In genomic region chr1:30872836-30873540, GRCm38 (mm10) we compare ENCODE assay signal across 8 mouse cellular contexts. TPM values are rescaled to one million over a fixed set of nuclear protein-coding genes. Genes with fewer than 3 reads are reported as not detected.
A peak's percentile ranks its signal among the peaks of the same experiment; 100 is the strongest.
DNase-seq lines count a peak whose midpoint lies in the region; ATAC-seq and TF ChIP-seq lines count a peak whose summit lies in the region.

No protein-coding gene starts in this region.

- no peak; the same call in none of the 2 replicates for ATAC-seq in embryonic facial prominence, embryonic 13.5 days (ENCODE audit: insufficient number of reproducible peaks, insufficient read depth, low FRiP score, low TSS enrichment, low read depth)
- peak; percentile 34 to 35; a peak in 3 of 4 replicates for ATAC-seq in hematopoietic stem cell, adult 5-6 weeks (replicated peaks in 1 of 2; ENCODE audit: insufficient read depth in 1 of 2, low FRiP score in 2 of 2, low TSS enrichment in 1 of 2, low read depth in 1 of 2, poor library complexity in 2 of 2, severe bottlenecking in 2 of 2)
- peak; percentile 24; the same call in 1 of the 2 replicates for ATAC-seq in limb, embryonic 11.5 days (ENCODE audit: insufficient number of reproducible peaks, low FRiP score, low TSS enrichment, low read depth)
- peak; percentile 76 for ATAC-seq in midbrain, embryonic 14.5 days (ENCODE audit: low FRiP score, low TSS enrichment)

- peak overlapping the region; percentile 67 for H3K4me2 ChIP-seq in embryonic facial prominence, embryonic 13.5 days
- H3K4me2 ChIP-seq in limb, embryonic 11.5 days (ENCODE audit: low read depth, severe bottlenecking), result peak overlapping the region; percentile 48
- H3K4me2 ChIP-seq in midbrain, embryonic 14.5 days (ENCODE audit: low read length), result peak overlapping the region; percentile 62

- WGBS in embryonic facial prominence, embryonic 13.5 days, result under 1% methylated on average over 60 of the region's 79 CpGs
- WGBS in limb, embryonic 11.5 days, result under 1% methylated on average over 48 of the region's 79 CpGs
- under 1% methylated on average over 79 of the region's 79 CpGs for WGBS in midbrain, embryonic 14.5 days

- peaks cover 1 to 22% of the 10 kb centered on the region in 2 experiments; a peak in 2 of 4 replicates for H3K36me3 ChIP-seq in MEL (ENCODE audit: control insufficient read depth in 1 of 2, insufficient read depth in 2 of 2, low read length in 2 of 2)
- H3K36me3 ChIP-seq in embryonic facial prominence, embryonic 13.5 days, result no peaks in the 10 kb centered on the region
- H3K36me3 ChIP-seq in limb, embryonic 11.5 days (ENCODE audit: control insufficient read depth, insufficient read depth, low read length), result no peaks in the 10 kb centered on the region
- H3K36me3 ChIP-seq in midbrain, embryonic 14.5 days (ENCODE audit: control insufficient read depth, insufficient read depth, low read length), result no peaks in the 10 kb centered on the region
- H3K36me3 ChIP-seq in testis, adult 2 months (ENCODE audit: control insufficient read depth, insufficient read depth, low read length), result no peaks in the 10 kb centered on the region

- H3K4me1 ChIP-seq in MEL (ENCODE audit: control insufficient read depth in 1 of 2, insufficient read depth in 2 of 2, low read length in 2 of 2), result peaks cover 0 to 2% of the 10 kb centered on the region in 2 experiments; a peak in 3 of 4 replicates
- H3K4me1 ChIP-seq in embryonic facial prominence, embryonic 13.5 days, result peaks cover 16% of the 10 kb centered on the region
- peaks cover 4% of the 10 kb centered on the region; the same call in 1 of the 2 replicates for H3K4me1 ChIP-seq in limb, embryonic 11.5 days (ENCODE audit: control insufficient read depth, insufficient read depth, low read length)
- H3K4me1 ChIP-seq in midbrain, embryonic 14.5 days (ENCODE audit: control insufficient read depth, insufficient read depth, low read length), result peaks cover 10% of the 10 kb centered on the region
- H3K4me1 ChIP-seq in testis, adult 2 months (ENCODE audit: control insufficient read depth, insufficient read depth, low read length), result no peaks in the 10 kb centered on the region; the same call in none of the 2 replicates

- TF ChIP-seq RAD21 in MEL (IDR thresholded peaks at IDR 0.05; ENCODE audit: low read depth, low read length), result no peak

- DNase-seq in gastrocnemius, adult 18-20 months (ENCODE audit: low spot score), result peak; percentile 22
- no peak for DNase-seq in gastrocnemius, postnatal 10 days
- peak; percentile 74 for DNase-seq in MEL (ENCODE audit: low read depth, low spot score)
- peak; percentile 71 for DNase-seq in limb, embryonic 11.5 days (ENCODE audit: low spot score)
- DNase-seq in midbrain, embryonic 14.5 days, result no peak

- no peak for TF ChIP-seq CTCF in MEL (IDR thresholded peaks at IDR 0.05 in 2 of 3, conservative IDR thresholded peaks at IDR 0.05 in 1 of 3; ENCODE audit: control insufficient read depth in 1 of 3, insufficient read depth in 1 of 3, low read depth in 2 of 3, low read length in 3 of 3, poor library complexity in 1 of 3, severe bottlenecking in 1 of 3)
- no peak for TF ChIP-seq CTCF in testis, adult 2 months (IDR thresholded peaks at IDR 0.05; ENCODE audit: control insufficient read depth, insufficient read depth, insufficient replicate concordance, low read depth, low read length)

- H3K79me2 ChIP-seq in MEL (ENCODE audit: control insufficient read depth, insufficient read depth, low read length, poor library complexity), result peaks cover 42% of the 10 kb centered on the region

- H3K9me3 ChIP-seq in MEL (replicated peaks; ENCODE audit: insufficient read depth, low read length), result no peaks in the 10 kb centered on the region
- H3K9me3 ChIP-seq in embryonic facial prominence, embryonic 13.5 days, result no peaks in the 10 kb centered on the region
- H3K9me3 ChIP-seq in limb, embryonic 11.5 days (ENCODE audit: control insufficient read depth, low read length), result no peaks in the 10 kb centered on the region
- no peaks in the 10 kb centered on the region for H3K9me3 ChIP-seq in midbrain, embryonic 14.5 days (ENCODE audit: control insufficient read depth, low read length)

- peak overlapping the region; percentile 82 to 95 for H3K4me3 ChIP-seq in MEL (ENCODE audit: control insufficient read depth in 1 of 2, insufficient read depth in 1 of 2, low read depth in 2 of 2, low read length in 2 of 2)
- peak overlapping the region; percentile 86 for H3K4me3 ChIP-seq in embryonic facial prominence, embryonic 13.5 days
- H3K4me3 ChIP-seq in limb, embryonic 11.5 days (ENCODE audit: low read depth, low read length), result peak overlapping the region; percentile 73
- H3K4me3 ChIP-seq in midbrain, embryonic 14.5 days (replicated peaks; ENCODE audit: low read depth, low read length), result peak overlapping the region; percentile 83
- H3K4me3 ChIP-seq in testis, adult 2 months (ENCODE audit: control insufficient read depth, low read depth, low read length), result peak overlapping the region; percentile 84

- peak in 1 of 2 experiments; percentile 40; a peak in 1 of 4 replicates for TF ChIP-seq POLR2A in MEL (IDR thresholded peaks at IDR 0.05; ENCODE audit: control insufficient read depth in 1 of 2, insufficient read depth in 1 of 2, low read depth in 1 of 2, low read length in 2 of 2, poor library complexity in 1 of 2)
- no peak for TF ChIP-seq POLR2A in testis, adult 2 months (IDR thresholded peaks at IDR 0.05; ENCODE audit: control insufficient read depth, low read depth, low read length)

- peak overlapping the region; percentile 84 for H3K27ac ChIP-seq in MEL (ENCODE audit: control insufficient read depth, low read depth, low read length)
- H3K27ac ChIP-seq in embryonic facial prominence, embryonic 13.5 days, result peak overlapping the region; percentile 99
- peak overlapping the region; percentile 96 for H3K27ac ChIP-seq in limb, embryonic 11.5 days (replicated peaks; ENCODE audit: low read depth, low read length)
- H3K27ac ChIP-seq in midbrain, embryonic 14.5 days (replicated peaks; ENCODE audit: low read depth, low read length), result peak overlapping the region; percentile 99
- H3K27ac ChIP-seq in testis, adult 2 months (ENCODE audit: control insufficient read depth, insufficient read depth, low read depth, low read length), result peak overlapping the region; percentile 84

- no peaks in the 10 kb centered on the region for H3K27me3 ChIP-seq in MEL (ENCODE audit: control insufficient read depth in 1 of 2, insufficient read depth in 2 of 2, low read length in 2 of 2)
- H3K27me3 ChIP-seq in embryonic facial prominence, embryonic 13.5 days, result no peaks in the 10 kb centered on the region
- no peaks in the 10 kb centered on the region for H3K27me3 ChIP-seq in limb, embryonic 11.5 days (ENCODE audit: control insufficient read depth, insufficient read depth, low read length)
- no peaks in the 10 kb centered on the region for H3K27me3 ChIP-seq in midbrain, embryonic 14.5 days (ENCODE audit: control insufficient read depth, insufficient read depth, low read length)
- no peaks in the 10 kb centered on the region for H3K27me3 ChIP-seq in testis, adult 2 months (ENCODE audit: control insufficient read depth, insufficient read depth, low read length)

- H3K9ac ChIP-seq in MEL (ENCODE audit: control insufficient read depth, low read depth, low read length, poor library complexity, severe bottlenecking), result peak overlapping the region; percentile 93
- peak overlapping the region; percentile 98 for H3K9ac ChIP-seq in embryonic facial prominence, embryonic 13.5 days
- peak overlapping the region; percentile 93 for H3K9ac ChIP-seq in limb, embryonic 11.5 days (ENCODE audit: low read length)
- H3K9ac ChIP-seq in midbrain, embryonic 14.5 days (replicated peaks; ENCODE audit: low read length), result peak overlapping the region; percentile 93

- TF ChIP-seq EP300 in MEL (IDR thresholded peaks at IDR 0.05; ENCODE audit: low read depth in 1 of 2, low read length in 2 of 2), result no peak

TF ChIP-seq in MEL, 35 proteins besides CTCF, POLR2A, EP300 and RAD21:
- TF ChIP-seq TBP (IDR thresholded peaks at IDR 0.05; ENCODE audit: low read depth, low read length) (peak; percentile 40; the same call in 1 of the 2 replicates), USF2 (IDR thresholded peaks at IDR 0.05; ENCODE audit: borderline replicate concordance in 1 of 2, insufficient read depth in 1 of 2, low read depth in 1 of 2, low read length in 2 of 2) (no peak), SIN3A (IDR thresholded peaks at IDR 0.05; ENCODE audit: low read length) (0 out of 2 replicates have a peak, but pooled peaks have one; percentile 52), UBTF (IDR thresholded peaks at IDR 0.05; ENCODE audit: borderline replicate concordance, insufficient read depth, low read depth, low read length) (0 out of 2 replicates have a peak, but pooled peaks have one; percentile 59), USF1 (IDR thresholded peaks at IDR 0.05; ENCODE audit: low read depth, low read length) (peak; percentile 69; the same call in 1 of the 2 replicates), KAT2A (conservative IDR thresholded peaks at IDR 0.05; ENCODE audit: low read depth, low read length) (no peak)

RNA-seq across cellular contexts. Expression of gene Phf3, which starts 0.7 kb away (rescaled TPM):
- 10 to 100 TPM; 29.3 to 32.1 TPM for total RNA-seq in gastrocnemius, adult 18-20 months (2021)
- 10 to 100 TPM; 32.5 to 40.0 TPM for total RNA-seq in gastrocnemius, postnatal 10 days (2021)
- 32.5 and 41.1 TPM in 2 replicates for total RNA-seq in MEL (2012; rRNA removed)
- 100 to 1,000 TPM in 1 of 2 experiments, 10 to 100 TPM in 1; 50.6 to 606 TPM for polyA plus RNA-seq in MEL (2012; ENCODE audit: insufficient read depth in 1 of 2, insufficient read length in 2 of 2, low read depth in 1 of 2, low replicate concordance in 2 of 2, missing spikeins in 1 of 2)
- 45.6 and 48.1 TPM in 2 replicates for polyA plus RNA-seq in embryonic facial prominence, embryonic 13.5 days (2015; fragmentation: Nextera tagmentation; extraction: Ambion mirVana)
- 187 and 193 TPM in 2 replicates for total RNA-seq in hematopoietic stem cell, adult 5-6 weeks (2017)
- polyA plus RNA-seq in limb, embryonic 11.5 days (2014; fragmentation: Nextera tagmentation; extraction: Ambion mirVana), result 38.1 and 44.3 TPM in 2 replicates
- polyA plus RNA-seq in midbrain, embryonic 14.5 days (2014; fragmentation: Nextera tagmentation; extraction: Ambion mirVana), result 56.3 and 59.1 TPM in 2 replicates
- 9.4 and 11.0 TPM in 2 replicates for polyA plus RNA-seq in testis, adult 2 months (2012; rRNA removed)

Comparison
In these comparisons a context has a peak if more than half of its experiments do, and no peak if none do; other contexts are left out.
1. DNase-seq: peak in gastrocnemius, adult 18-20 months (single experiment), MEL (single experiment) and limb, embryonic 11.5 days (single experiment); none in gastrocnemius, postnatal 10 days (single experiment) and midbrain, embryonic 14.5 days (single experiment).
2. Peak in every context shown above with its lines, with median percentiles within 50 percentile points of each other: H3K27ac ChIP-seq, H3K4me3 ChIP-seq, H3K9ac ChIP-seq and H3K4me2 ChIP-seq.